Mouse (Mus musculus) heart, embryonic 13.5 days (tissue): ENCODE data around the gene Sgcd. TPM values are rescaled to one million over a fixed set of nuclear protein-coding genes. Genes with fewer than 3 reads are reported as not detected.
"Not testable (repeated sequence)": the region's sequence is repeated elsewhere in the genome, so short reads cannot be mapped to it uniquely, and the experiment has no call there.

Experiments
- ATAC-seq: fragments of 200-750 bp; cut with Nextera tagmentation; 2 replicates; pipeline ENCODE4 v1.8.0; 2017; ENCODE audit warnings: moderate TSS enrichment; ENCODE audit not compliant: insufficient number of reproducible peaks, low FRiP score, low TSS enrichment; ENCODE audit errors: extremely low read depth
- H3K27ac ChIP-seq: fragments of 300-500 bp; sonication (generic); replicated peaks from 2 replicates; pipeline ENCODE4 v1.5.1; 2015; ENCODE audit warnings: moderate library complexity, mild to moderate bottlenecking, inconsistent platforms
- H3K27me3 ChIP-seq: fragments of 300-500 bp; sonication (generic); replicated peaks from 2 replicates; pipeline ENCODE4 v1.6.1; 2015; ENCODE audit warnings: mild to moderate bottlenecking, inconsistent platforms
- H3K36me3 ChIP-seq: fragments of 300-500 bp; sonication (generic); 2 replicates; pipeline ENCODE4 v1.6.1; 2015; ENCODE audit warnings: mild to moderate bottlenecking, inconsistent platforms
- H3K4me1 ChIP-seq: fragments of 300-500 bp; sonication (generic); 2 replicates; pipeline ENCODE4 v1.6.1; 2015; ENCODE audit warnings: inconsistent platforms
- H3K4me2 ChIP-seq: fragments of 300-500 bp; sonication (generic); 2 replicates; pipeline ENCODE4 v1.6.1; 2015; ENCODE audit warnings: inconsistent platforms, mild to moderate bottlenecking, moderate library complexity
- H3K4me3 ChIP-seq: fragments of 300-500 bp; sonication (generic); 2 replicates; pipeline ENCODE4 v1.5.1; 2015; ENCODE audit warnings: moderate library complexity, mild to moderate bottlenecking, inconsistent platforms
- H3K9ac ChIP-seq: fragments of 300-500 bp; sonication (generic); 2 replicates; pipeline ENCODE4 v1.6.1; 2015; ENCODE audit warnings: inconsistent platforms, mild to moderate bottlenecking, moderate library complexity
- H3K9me3 ChIP-seq: fragments of 300-500 bp; sonication (generic); 2 replicates; pipeline ENCODE4 v1.6.1; 2016; ENCODE audit warnings: inconsistent platforms
- WGBS: fragments of 180-500 bp; shearing (Covaris S2); methylation state at CpG from one replicate; pipeline ENCODE4 v1.1.7; 2015; ENCODE audit warnings: mixed read lengths; 5-methylcytosine and 5-hydroxymethylcytosine counted together
- polyA plus RNA-seq: library from polyadenylated mRNA; unstranded; fragments of >200 nt; fragmentation: Nextera tagmentation; extraction: Ambion mirVana; gene quantifications from 2 replicates; pipeline ENCODE4 v1.2.1, GENCODE M21; 2015

The Sgcd gene
- polyA plus RNA-seq, 1 experiment from 2014 or later, result 6.0 TPM

DNA sequence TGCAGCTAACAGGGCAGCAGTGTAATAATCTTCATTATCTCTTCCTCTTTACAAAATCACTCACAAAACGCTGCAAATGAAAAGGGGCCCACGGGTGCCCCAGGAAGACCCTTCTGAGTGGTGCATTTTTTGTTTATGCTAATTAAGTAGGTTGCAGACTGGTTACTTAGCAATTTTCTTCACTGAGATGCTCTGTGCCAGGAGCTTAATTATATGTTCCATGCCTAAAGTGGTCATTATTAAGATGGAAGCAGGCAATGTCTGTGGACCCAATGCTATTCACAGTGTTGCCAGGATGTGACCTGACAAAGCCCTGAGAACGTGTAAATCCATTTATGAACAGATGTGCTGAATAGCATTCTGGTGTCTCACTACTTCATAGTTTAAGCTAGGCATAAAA, 529.6 kb downstream of the Sgcd start:
- no peak for ATAC-seq
- Histone ChIP-seq H3K4me1 (no peaks in the 10 kb centered on the region), H3K4me3 (no peak overlapping the region), H3K27me3 (no peaks in the 10 kb centered on the region), H3K27ac (no peak overlapping the region), H3K9ac (no peak overlapping the region), H3K4me2 (no peak overlapping the region), H3K9me3 (no peaks in the 10 kb centered on the region), H3K36me3 (no peaks in the 10 kb centered on the region)
- 53% methylated on average over 3 of the region's 3 CpGs for WGBS

- H3K4me1 ChIP-seq, result no peaks in the 10 kb centered on the region
- no peaks in the 10 kb centered on the region for H3K36me3 ChIP-seq
- 58% methylated on average over 2 of the region's 2 CpGs for WGBS
- no peak for ATAC-seq
- H3K4me2 ChIP-seq, result no peak overlapping the region
- no peak overlapping the region for H3K27ac ChIP-seq
- no peak overlapping the region for H3K4me3 ChIP-seq
- H3K27me3 ChIP-seq, result no peaks in the 10 kb centered on the region
- no peaks in the 10 kb centered on the region for H3K9me3 ChIP-seq
- H3K9ac ChIP-seq, result no peak overlapping the region
Observed at GRCm38 (mm10) chr11:47447790-47448189, 541.0 kb downstream of the Sgcd start.

DNA sequence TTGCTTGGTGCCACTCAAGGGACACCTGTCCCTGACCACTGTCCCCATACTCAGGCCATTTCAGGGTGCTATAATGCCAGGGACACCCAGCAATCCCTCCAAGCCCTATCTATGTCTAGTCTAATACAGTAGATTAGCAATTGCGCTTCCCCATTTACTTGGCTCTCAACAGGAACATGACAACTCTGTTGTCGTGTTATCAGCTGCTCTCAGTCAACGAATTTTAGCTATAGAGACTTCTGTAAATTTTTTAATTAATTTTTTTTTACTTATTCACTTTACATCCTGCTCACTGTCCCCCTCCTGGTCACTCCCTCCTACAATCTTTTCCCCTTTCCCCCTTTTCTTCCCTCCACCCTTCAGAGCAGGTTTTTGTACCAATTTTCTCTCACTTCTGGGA, 542.4 kb downstream of the Sgcd start:
- no peak for ATAC-seq
- no peak overlapping the region for H3K27ac ChIP-seq
- H3K36me3 ChIP-seq, result no peaks in the 10 kb centered on the region
- H3K4me3 ChIP-seq, result no peak overlapping the region
- 64% methylated on average over 3 of the region's 3 CpGs for WGBS
- no peaks in the 10 kb centered on the region; the same call in 1 of the 2 replicates for H3K4me1 ChIP-seq
- H3K27me3 ChIP-seq, result no peaks in the 10 kb centered on the region
- H3K9ac ChIP-seq, result no peak overlapping the region
- no peak overlapping the region for H3K4me2 ChIP-seq
- H3K9me3 ChIP-seq, result no peaks in the 10 kb centered on the region

DNA sequence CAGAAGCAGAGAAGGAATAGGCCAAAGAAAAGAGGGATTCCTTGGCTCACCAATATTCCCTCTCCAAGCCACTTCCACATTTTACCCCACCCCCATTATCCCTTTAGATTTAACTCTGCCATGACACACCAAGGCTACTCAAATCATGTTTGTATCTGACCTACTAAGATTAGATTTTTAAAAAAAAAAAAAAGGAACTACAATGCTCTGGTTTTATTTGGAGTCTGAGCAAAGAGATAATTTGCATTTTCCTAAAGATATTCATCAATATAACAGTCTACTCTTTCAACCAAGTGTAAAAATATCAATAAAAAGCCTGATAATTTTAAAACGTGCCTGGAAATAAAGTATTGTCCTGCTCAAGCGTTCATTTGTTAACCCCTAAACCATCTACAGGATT, 543.1 kb downstream of the Sgcd start:
- Histone ChIP-seq H3K36me3 (no peaks in the 10 kb centered on the region), H3K9me3 (no peaks in the 10 kb centered on the region), H3K4me3 (no peak overlapping the region), H3K27me3 (no peaks in the 10 kb centered on the region), H3K4me2 (no peak overlapping the region), H3K9ac (no peak overlapping the region), H3K27ac (no peak overlapping the region), H3K4me1 (no peaks in the 10 kb centered on the region; the same call in 1 of the 2 replicates)
- WGBS, result 58% methylated on average over 2 of the region's 2 CpGs
- ATAC-seq, result no peak

DNA sequence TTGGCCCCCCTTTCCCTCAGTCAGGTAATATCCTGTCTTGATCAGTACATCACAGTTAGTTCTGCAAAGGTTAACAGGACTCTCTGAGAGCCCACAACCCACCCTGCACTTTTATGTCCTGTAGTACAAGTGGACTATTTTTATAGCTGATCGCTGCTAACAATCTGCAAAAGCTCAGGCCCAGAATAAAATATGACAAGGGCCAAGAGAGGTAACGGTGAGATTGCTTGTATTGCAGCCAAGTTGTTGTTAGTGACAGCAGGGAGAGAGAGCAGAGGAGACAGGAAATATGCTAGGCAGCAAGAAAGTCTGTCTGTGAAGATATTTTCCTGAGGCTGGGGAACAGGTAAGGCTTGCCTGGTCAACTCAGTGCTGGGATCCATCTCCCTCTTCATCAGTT, 546.5 kb downstream of the Sgcd start:
- H3K9me3 ChIP-seq, result no peaks in the 10 kb centered on the region
- no peak overlapping the region for H3K9ac ChIP-seq
- no peaks in the 10 kb centered on the region for H3K36me3 ChIP-seq
- H3K27me3 ChIP-seq, result no peaks in the 10 kb centered on the region
- H3K27ac ChIP-seq, result no peak overlapping the region
- H3K4me2 ChIP-seq, result no peak overlapping the region
- 26% methylated on average over 2 of the region's 2 CpGs for WGBS
- no peaks in the 10 kb centered on the region; the same call in 1 of the 2 replicates for H3K4me1 ChIP-seq
- no peak overlapping the region for H3K4me3 ChIP-seq
- ATAC-seq, result no peak

DNA sequence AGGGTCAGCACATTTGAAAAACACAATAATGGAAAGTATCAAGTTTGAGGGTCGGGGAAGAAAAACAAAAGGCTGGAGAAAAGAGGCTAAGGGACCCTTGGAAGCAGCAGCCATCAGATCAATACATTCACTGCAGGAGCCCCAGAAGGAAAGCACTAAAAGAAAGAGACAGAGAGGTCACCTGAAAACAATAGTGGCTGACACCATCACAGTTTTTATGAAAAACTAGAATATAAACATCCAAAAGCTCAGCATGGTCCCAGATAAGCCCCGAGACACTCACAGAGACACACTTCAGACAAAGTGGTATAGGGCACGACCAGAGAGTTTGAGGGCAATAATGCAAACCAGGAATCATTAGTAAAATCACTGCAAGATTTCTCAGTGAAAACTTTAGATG, 589.2 kb downstream of the Sgcd start:
- no peak for ATAC-seq
- H3K27ac ChIP-seq, result no peak overlapping the region
- no peak overlapping the region for H3K4me3 ChIP-seq
- H3K4me2 ChIP-seq, result no peak overlapping the region
- no peaks in the 10 kb centered on the region for H3K4me1 ChIP-seq
- WGBS, result 42% methylated on average over 3 of the region's 3 CpGs
- no peaks in the 10 kb centered on the region for H3K27me3 ChIP-seq
- H3K9me3 ChIP-seq, result no peaks in the 10 kb centered on the region
- H3K9ac ChIP-seq, result no peak overlapping the region
- no peaks in the 10 kb centered on the region for H3K36me3 ChIP-seq

DNA sequence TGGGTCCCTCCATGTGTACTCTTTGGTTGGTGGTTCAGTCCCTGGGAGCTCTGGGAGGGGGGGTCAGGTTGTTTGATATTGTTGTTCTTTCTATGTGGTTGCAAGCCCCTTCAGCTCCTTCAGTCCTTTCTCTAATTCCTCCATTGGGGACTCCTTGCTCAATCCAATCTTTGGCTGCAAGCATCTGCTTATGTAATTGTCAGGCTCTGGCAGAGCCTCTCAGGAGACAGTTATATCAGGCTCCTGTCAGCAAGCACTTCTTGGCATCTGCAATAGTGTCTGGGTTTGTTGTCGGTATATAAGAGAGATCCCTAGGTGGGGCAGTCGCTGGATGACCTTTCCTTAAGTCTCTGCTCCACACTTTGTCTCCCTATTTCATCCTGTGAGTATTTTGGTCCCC, 598.0 kb downstream of the Sgcd start:
- H3K27ac ChIP-seq, H3K4me1 ChIP-seq, H3K4me2 ChIP-seq, H3K9ac ChIP-seq, H3K4me3 ChIP-seq, ATAC-seq, H3K27me3 ChIP-seq, H3K36me3 ChIP-seq, H3K9me3 ChIP-seq: not testable (repeated sequence)
- 23% methylated on average over 2 of the region's 2 CpGs for WGBS

GRCm38 (mm10) chr11:47389327-47389726, 599.4 kb downstream of the Sgcd start:
- Histone ChIP-seq H3K36me3 (no peaks in the 10 kb centered on the region), H3K27me3 (no peaks in the 10 kb centered on the region), H3K4me1 (no peaks in the 10 kb centered on the region), H3K27ac (no peak overlapping the region), H3K4me2 (no peak overlapping the region), H3K9me3 (no peaks in the 10 kb centered on the region; the same call in 1 of the 2 replicates), H3K9ac (no peak overlapping the region), H3K4me3 (no peak overlapping the region)
- no peak for ATAC-seq

DNA sequence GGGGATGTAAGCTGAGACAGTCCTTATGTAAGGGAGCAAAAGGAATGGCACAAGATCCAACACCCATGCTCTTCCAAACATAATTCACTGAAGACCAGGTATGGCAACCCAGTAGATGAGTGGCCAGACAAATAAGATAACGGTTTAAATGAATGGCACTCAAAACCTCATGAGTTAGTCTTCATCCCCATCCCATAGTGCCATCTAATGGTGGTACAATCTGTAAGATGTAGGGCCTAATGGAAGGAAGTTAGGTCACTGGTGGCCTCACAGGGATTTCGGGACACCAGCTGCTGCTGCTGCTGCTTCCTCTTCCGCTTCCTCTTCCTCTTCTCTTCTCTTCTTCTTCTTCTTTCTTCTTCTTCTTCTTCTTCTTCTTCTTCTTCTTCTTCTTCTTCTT, 601.0 kb downstream of the Sgcd start:
- ATAC-seq, result no peak
- no peak overlapping the region for H3K4me3 ChIP-seq
- no peaks in the 10 kb centered on the region for H3K4me1 ChIP-seq
- H3K27me3 ChIP-seq, result no peaks in the 10 kb centered on the region
- no peak overlapping the region for H3K27ac ChIP-seq
- H3K9me3 ChIP-seq, result no peaks in the 10 kb centered on the region
- no peak overlapping the region for H3K4me2 ChIP-seq
- no peak overlapping the region for H3K9ac ChIP-seq
- WGBS, result 59% methylated on average over 3 of the region's 3 CpGs
- no peaks in the 10 kb centered on the region for H3K36me3 ChIP-seq

DNA sequence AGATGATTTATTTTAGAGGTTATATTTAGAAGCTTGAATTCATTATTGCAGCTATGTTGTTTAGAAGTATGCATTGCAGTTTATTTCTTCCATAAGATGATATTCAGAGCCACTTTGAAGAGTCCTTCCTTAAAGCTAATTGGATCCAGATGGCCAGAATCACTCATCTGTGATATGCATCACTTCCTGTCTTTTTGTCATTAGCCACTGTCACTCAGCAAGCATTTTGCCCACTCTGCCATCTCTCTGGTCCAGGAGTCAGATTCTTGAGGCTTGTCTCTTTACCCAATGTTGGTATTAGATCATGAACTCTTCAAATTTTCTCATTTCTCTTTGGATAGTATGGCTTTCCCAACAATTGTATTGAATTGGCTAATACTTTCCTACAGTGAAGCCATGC, 602.6 kb downstream of the Sgcd start:
- H3K27ac ChIP-seq, result no peak overlapping the region
- H3K27me3 ChIP-seq, result no peaks in the 10 kb centered on the region
- peaks cover 2% of the 10 kb centered on the region; the same call in 1 of the 2 replicates for H3K4me1 ChIP-seq
- no peak overlapping the region for H3K9ac ChIP-seq
- H3K9me3 ChIP-seq, result no peaks in the 10 kb centered on the region
- no peak overlapping the region for H3K4me3 ChIP-seq
- no peak for ATAC-seq
- no peak overlapping the region for H3K4me2 ChIP-seq
- no peaks in the 10 kb centered on the region for H3K36me3 ChIP-seq

- Histone ChIP-seq H3K4me2 (peak overlapping the region; percentile 75), H3K27me3 (no peaks in the 10 kb centered on the region), H3K9ac (peak overlapping the region; percentile 77), H3K27ac (peak overlapping the region; percentile 96), H3K36me3 (no peaks in the 10 kb centered on the region), H3K4me1 (peaks cover 30% of the 10 kb centered on the region), H3K9me3 (no peaks in the 10 kb centered on the region), H3K4me3 (peak overlapping the region; percentile 58)
- 28% methylated on average over 4 of the region's 4 CpGs for WGBS
- ATAC-seq, result no peak
Observed at GRCm38 (mm10) chr11:47379630-47379958, 609.2 kb downstream of the Sgcd start.

- H3K36me3 ChIP-seq, result no peaks in the 10 kb centered on the region
- H3K4me2 ChIP-seq, result peak overlapping the region; percentile 75
- peak overlapping the region; percentile 77 for H3K9ac ChIP-seq
- H3K4me3 ChIP-seq, result peak overlapping the region; percentile 58
- WGBS, result 5% methylated on average over 25 of the region's 25 CpGs
- no peaks in the 10 kb centered on the region for H3K27me3 ChIP-seq
- no peaks in the 10 kb centered on the region for H3K9me3 ChIP-seq
- ATAC-seq, result peak; percentile 77; the same call in 1 of the 2 replicates
- H3K27ac ChIP-seq, result peak overlapping the region; percentile 96
- peaks cover 30% of the 10 kb centered on the region for H3K4me1 ChIP-seq
Observed at GRCm38 (mm10) chr11:47378843-47379629, 609.7 kb downstream of the Sgcd start.
